Mouse (Mus musculus) embryonic facial prominence, embryonic 13.5 days (tissue): ENCODE results near the gene Nr1d1. TPM values are rescaled to one million over a fixed set of nuclear protein-coding genes. Genes with fewer than 3 reads are reported as not detected.

Experiments used
- ATAC-seq: fragments of 200-750 bp; cut with Nextera tagmentation; 2 replicates; pipeline ENCODE4 v1.8.0; 2017; ENCODE audit warnings: low read depth; ENCODE audit not compliant: insufficient number of reproducible peaks, insufficient read depth, low FRiP score, low TSS enrichment
- H3K27ac ChIP-seq: fragments of 300-500 bp; sonication (generic); 2 replicates; pipeline ENCODE4 v1.5.1; 2015; ENCODE audit warnings: moderate library complexity, mild to moderate bottlenecking, inconsistent platforms
- H3K27me3 ChIP-seq: fragments of 300-500 bp; sonication (generic); 2 replicates; pipeline ENCODE4 v1.6.1; 2015; ENCODE audit warnings: mild to moderate bottlenecking, inconsistent platforms
- H3K36me3 ChIP-seq: fragments of 300-500 bp; sonication (generic); 2 replicates; pipeline ENCODE4 v1.6.1; 2015; ENCODE audit warnings: mild to moderate bottlenecking, inconsistent platforms
- H3K4me1 ChIP-seq: fragments of 300-500 bp; sonication (generic); 2 replicates; pipeline ENCODE4 v1.6.1; 2015; ENCODE audit warnings: inconsistent platforms
- H3K4me2 ChIP-seq: fragments of 300-500 bp; sonication (generic); 2 replicates; pipeline ENCODE4 v1.6.1; 2015; ENCODE audit warnings: moderate library complexity, mild to moderate bottlenecking, inconsistent platforms
- H3K4me3 ChIP-seq: fragments of 300-500 bp; sonication (generic); 2 replicates; pipeline ENCODE4 v1.5.1; 2015; ENCODE audit warnings: mild to moderate bottlenecking, inconsistent platforms
- H3K9ac ChIP-seq: fragments of 300-500 bp; sonication (generic); 2 replicates; pipeline ENCODE4 v1.6.1; 2015; ENCODE audit warnings: mild to moderate bottlenecking, inconsistent platforms
- H3K9me3 ChIP-seq: fragments of 300-500 bp; sonication (generic); 2 replicates; pipeline ENCODE4 v1.6.1; 2016; ENCODE audit warnings: inconsistent platforms
- WGBS: fragments of 180-500 bp; shearing (Covaris S2); methylation state at CpG from one replicate; pipeline ENCODE4 v1.1.7; 2015; ENCODE audit warnings: mixed read lengths; 5-methylcytosine and 5-hydroxymethylcytosine counted together
- polyA plus RNA-seq: library from polyadenylated mRNA; unstranded; fragments of >200 nt; fragmentation: Nextera tagmentation; extraction: Ambion mirVana; gene quantifications from 2 replicates; pipeline ENCODE4 v1.2.1, GENCODE M21; 2015

The Nr1d1 gene
- polyA plus RNA-seq, 1 experiment from 2014 or later = 1.5 TPM

DNA sequence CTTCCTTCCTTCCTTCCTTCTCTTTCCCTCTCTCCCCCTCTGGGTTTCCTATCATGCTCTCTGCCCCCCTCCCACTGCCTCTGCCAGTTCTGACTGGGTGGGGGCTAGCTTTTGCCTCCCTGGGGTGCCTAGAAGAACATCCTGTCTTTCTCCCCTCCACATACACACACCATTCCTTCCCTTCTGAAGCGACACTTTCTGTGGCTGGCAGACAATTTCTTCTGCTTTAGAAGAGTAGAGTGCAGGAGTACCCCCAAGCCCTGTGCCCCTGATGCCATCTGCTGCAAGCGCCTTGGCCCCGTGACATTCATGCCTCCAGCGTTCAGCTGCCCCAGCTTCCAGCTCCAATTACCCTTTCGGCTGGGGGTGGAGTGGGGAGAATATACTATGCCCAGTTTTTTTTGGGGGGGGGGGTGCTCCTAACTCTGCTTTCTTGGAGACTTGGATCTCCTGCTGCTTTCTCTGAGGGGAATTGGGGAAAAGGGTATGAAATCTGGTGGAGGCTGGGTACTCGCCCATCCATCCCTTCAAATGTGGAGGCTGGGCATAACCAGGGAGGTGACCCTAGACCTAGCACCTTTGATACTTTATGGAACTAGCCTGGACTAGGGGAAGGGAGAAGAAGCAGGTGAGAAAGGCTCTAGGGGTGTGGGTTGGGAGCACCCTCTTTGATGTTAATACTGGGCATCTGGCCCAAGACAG, 27.2 kb downstream of the Nr1d1 start:
- WGBS = 19% methylated on average over 6 of the region's 6 CpGs
- no peaks in the 10 kb centered on the region for H3K27me3 ChIP-seq
- ATAC-seq = no peak
- no peaks in the 10 kb centered on the region for H3K9me3 ChIP-seq
- H3K4me2 ChIP-seq = peak overlapping the region; percentile 60
- H3K9ac ChIP-seq = peak overlapping the region; percentile 47
- peak overlapping the region; percentile 90 for H3K27ac ChIP-seq
- H3K36me3 ChIP-seq = no peaks in the 10 kb centered on the region
- H3K4me1 ChIP-seq = peaks cover 96% of the 10 kb centered on the region
- peak overlapping the region; percentile 17; the same call in 1 of the 2 replicates for H3K4me3 ChIP-seq

DNA sequence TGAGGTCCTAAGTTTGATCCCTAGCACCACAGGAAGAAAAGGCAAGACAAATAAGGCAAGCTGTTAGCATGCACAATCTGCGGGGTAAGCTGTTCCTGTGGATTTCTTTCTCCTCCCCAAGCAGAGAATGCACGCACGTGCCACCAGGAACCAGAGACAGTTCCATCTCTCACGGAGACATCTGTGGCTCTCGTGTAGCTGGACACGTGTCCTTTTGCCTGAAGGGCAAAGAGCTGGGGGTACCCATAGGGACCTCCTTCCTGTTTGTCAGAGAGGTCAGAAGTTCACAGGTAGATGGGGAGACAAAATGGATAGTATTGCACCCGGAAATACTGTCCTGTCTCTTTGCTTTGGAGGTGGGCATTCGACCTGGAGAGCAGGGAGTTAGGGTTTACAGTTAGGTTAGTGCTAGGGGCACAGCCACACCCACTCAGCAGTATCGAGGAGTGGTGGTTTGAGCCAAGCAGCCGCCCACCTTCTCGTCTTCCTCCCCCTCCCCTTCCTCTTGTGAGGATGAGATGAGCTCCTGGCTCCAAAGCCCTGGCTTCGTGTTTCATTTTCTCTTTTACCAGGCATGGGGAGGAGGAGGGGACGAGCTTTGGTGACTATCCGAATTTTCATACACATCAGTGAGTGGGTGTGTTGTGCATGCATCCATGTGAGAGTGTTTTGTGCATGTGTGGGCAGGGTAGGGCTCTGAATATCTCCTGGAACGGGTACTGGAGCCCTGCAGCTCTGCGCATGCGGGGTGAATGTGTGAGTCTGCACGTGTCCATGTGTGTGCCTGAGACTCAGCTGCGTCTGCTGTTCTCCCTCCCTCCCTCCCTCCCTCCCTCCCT, 28.1 kb downstream of the Nr1d1 start:
- Histone ChIP-seq H3K9me3 (no peaks in the 10 kb centered on the region), H3K27ac (peak overlapping the region; percentile 86), H3K36me3 (no peaks in the 10 kb centered on the region), H3K4me1 (peaks cover 94% of the 10 kb centered on the region), H3K27me3 (no peaks in the 10 kb centered on the region), H3K4me2 (peak overlapping the region; percentile 60), H3K4me3 (peak overlapping the region; percentile 30), H3K9ac (peak overlapping the region; percentile 58; the same call in 1 of the 2 replicates)
- ATAC-seq = 0 out of 2 replicates have a peak, but pooled peaks have one; percentile 39
- WGBS = 2% methylated on average over 19 of the region's 19 CpGs

DNA sequence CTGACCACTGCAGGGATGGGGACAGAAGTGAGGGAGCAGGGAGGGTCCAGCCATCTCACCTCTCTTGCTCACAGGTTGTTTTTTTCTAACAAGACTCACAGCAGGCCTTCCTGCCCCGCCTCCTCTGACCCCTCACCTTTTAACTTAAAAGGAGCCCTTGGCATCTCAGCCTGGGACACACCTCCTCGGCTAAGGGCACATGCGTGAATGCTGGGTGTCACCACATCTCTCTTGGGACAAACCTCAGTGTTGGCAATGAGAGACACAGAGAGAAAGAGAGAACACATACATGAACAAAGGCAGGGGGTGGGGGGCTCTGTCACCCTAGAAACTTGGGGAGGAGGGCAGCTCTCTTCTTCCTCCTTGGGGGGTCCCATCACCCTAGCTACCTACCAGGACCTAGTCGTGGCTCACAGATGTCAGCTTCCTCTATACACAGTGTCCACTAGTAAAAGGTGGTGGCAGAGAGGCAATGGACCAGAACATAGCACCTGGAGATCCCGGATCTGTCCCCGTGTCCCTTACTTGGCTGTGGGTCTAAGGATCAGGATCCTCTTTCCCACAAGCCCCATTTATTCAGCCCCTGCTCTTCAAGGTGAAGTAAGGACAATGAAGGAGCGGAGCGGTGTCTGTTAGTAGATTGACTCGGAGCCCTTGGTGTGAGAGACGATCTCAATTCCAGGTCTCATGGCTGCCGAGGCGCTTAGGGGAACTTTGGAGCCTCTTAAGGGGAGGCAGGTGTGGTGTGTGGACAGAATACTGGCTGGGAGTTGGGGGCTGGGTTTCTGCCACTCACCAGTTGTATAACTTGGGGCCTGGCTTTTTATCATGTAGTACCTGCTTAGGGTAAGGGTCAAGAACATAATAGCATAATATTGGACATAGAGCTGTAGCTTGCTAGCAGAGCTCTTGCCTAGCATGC, 28.9 kb downstream of the Nr1d1 start:
- no peak for ATAC-seq
- Histone ChIP-seq H3K9ac (no peak overlapping the region; the same call in 1 of the 2 replicates), H3K9me3 (no peaks in the 10 kb centered on the region), H3K36me3 (no peaks in the 10 kb centered on the region), H3K27me3 (no peaks in the 10 kb centered on the region), H3K4me1 (peaks cover 85% of the 10 kb centered on the region), H3K27ac (peak overlapping the region; percentile 86), H3K4me3 (peak overlapping the region; percentile 30; the same call in 1 of the 2 replicates), H3K4me2 (peak overlapping the region; percentile 60)
- WGBS = 49% methylated on average over 12 of the region's 12 CpGs

DNA sequence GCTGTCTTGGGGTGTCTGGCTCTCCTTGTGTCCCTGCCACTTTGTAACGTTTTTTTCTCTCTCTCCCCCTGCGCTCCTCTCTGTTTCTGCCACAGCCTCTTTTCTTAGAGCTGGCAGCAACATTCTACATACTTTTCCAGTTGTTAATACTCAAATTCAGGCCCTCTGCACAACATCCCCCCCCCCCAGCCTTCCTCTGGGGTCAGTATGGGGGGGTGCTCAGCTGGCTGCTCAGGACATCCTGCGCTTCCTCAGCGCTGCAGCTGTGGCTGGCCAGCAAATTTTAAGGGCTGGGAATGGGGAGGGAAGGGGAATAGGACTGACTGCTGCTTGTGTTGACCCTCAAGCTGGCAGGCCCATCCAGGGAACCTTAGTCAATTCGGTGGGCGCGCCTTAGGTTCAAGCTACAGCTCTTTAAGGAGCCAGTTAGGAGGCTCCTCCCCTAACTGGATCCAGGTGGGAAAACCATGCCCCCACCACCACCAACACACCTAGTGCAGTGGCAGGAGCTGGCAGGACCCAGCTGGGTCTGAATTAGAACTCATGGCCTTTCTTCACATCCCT, 30.6 kb downstream of the Nr1d1 start:
- ATAC-seq = no peak
- H3K36me3 ChIP-seq = no peaks in the 10 kb centered on the region
- peak overlapping the region; percentile 76 for H3K4me2 ChIP-seq
- no peaks in the 10 kb centered on the region for H3K9me3 ChIP-seq
- 31% methylated on average over 7 of the region's 7 CpGs for WGBS
- H3K27ac ChIP-seq = peak overlapping the region; percentile 91
- H3K4me3 ChIP-seq = peak overlapping the region; percentile 95
- H3K9ac ChIP-seq = peak overlapping the region; percentile 96
- H3K27me3 ChIP-seq = no peaks in the 10 kb centered on the region
- H3K4me1 ChIP-seq = peaks cover 84% of the 10 kb centered on the region

DNA sequence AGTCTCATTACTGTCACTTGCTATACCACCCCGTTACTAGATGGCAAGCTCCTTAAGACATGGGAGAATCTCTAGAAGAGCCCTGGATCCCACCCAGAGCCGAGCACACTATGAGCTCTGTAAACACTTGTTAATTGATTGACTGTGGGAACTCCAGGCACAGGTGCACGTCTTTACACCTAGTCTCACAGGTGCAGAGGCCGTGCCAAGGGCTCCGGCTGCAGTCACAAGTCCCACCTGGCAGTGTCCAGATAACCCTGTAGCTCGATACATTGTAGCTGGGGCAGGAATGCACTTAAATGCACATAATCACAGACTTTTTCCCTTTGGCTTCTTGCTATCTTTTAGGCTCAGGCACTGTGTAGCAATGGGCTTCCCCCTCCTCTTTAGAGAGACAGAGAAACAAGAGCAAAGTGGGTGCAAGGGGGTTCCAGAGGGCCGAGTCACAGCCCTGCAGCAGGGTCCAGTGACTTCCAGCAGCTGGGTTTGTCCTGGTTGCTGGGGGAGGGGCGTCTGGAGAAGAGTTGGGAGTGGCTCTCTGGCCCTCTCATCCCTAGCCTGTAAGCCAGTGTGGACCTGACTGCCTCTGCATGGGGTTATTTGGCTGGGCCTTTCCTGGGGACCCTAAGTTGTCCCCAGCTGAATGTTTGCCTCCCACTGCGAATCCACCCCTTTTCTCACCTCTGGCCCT, 31.3 kb downstream of the Nr1d1 start:
- H3K27ac ChIP-seq = peak overlapping the region; percentile 91
- H3K36me3 ChIP-seq = no peaks in the 10 kb centered on the region

DNA sequence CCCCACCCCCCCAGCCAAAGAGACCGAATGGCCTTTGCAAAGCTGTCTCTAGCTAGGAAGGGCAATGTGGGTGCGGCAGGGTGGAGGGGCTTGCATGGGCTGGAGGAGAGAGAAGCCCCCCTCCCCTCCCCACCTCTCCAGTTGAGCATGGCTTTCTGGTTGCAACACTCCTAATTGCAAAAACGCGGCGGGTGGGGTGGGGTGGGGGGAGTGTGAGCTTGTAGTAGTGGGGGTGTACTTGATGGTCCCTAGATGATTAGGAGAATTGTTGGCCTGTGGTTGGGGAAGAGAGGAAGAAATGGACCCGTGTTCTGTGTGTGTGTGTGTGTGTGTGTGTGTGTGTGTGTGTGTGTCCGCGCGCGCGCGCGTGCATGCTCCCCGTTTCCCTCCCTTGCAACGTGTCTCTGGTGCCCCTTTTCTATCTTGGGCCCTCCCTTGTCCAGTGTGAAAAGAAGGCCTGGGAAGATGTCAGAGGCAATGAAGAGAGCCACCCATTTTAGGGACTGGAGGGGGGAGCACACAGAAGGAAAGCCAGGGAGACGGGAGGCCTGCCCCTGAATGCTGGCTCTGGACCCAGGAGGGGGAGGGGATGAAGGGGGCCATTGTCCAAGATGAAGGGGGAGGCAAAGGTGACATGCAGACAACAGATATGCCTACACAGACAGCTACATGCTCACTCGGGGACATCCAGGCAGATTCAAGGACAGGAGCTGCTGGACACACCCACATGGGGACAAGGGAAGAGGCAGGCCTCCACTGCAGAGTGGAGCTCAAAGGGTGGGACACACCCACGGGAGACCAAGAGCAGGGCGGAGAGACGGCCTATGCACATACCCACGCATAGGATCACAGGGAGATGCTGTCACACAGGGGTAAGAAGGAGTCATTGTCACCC, 32.5 kb downstream of the Nr1d1 start:
- H3K9ac ChIP-seq = peak overlapping the region; percentile 96
- no peak for ATAC-seq
- 2% methylated on average over 21 of the region's 21 CpGs for WGBS

More for the DNA sequence above, 31.3 kb downstream of the Nr1d1 start:
- Histone ChIP-seq H3K9ac (peak overlapping the region; percentile 96), H3K4me3 (peak overlapping the region; percentile 95), H3K4me2 (peak overlapping the region; percentile 76), H3K4me1 (peaks cover 77% of the 10 kb centered on the region), H3K27me3 (no peaks in the 10 kb centered on the region), H3K9me3 (no peaks in the 10 kb centered on the region)
- ATAC-seq = no peak
- WGBS = 10% methylated on average over 9 of the region's 9 CpGs

DNA sequence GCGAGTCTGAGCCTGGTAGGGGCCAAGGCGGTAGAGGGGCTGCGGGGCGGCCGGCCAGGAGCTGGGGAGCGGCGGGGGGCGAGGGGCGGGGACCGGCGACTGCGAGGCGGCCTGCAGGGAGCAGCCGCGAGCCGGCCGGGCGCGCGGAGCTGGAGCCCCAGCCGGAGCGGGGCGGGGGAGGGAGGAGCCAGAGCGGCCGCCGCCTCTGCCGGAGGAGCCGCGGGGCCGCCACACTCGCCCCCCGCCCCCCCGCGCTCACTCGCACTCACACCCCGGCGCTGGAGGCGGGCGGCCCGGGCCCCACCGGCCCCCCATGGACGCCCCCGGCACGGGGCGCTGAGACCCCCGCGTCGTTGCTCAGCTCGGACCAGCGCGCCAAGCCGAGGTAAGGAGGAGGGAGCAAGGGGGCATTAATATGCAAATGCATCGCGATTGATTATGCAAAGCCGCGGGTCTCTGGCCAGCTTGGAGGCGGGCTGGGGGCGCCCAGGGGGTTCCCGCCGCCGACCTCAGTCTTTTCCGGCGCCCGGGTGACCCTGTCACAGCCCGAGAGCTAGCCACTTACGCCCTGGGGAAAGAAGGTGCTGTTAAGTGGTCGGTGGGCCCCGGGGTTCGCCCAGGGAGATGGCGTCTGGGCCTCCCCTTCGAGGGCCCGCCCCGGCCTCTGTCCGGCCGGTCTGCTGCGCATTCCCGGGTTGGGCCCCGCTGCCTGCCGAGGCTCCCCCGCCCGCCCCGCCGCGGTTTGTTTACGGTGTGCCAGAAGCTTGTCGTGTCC, 33.3 kb downstream of the Nr1d1 start:
- peak overlapping the region; percentile 96 for H3K9ac ChIP-seq
- peaks cover 59% of the 10 kb centered on the region for H3K4me1 ChIP-seq
- H3K36me3 ChIP-seq = no peaks in the 10 kb centered on the region
- peak overlapping the region; percentile 95 for H3K4me3 ChIP-seq
- H3K4me2 ChIP-seq = peak overlapping the region; percentile 76
- H3K27me3 ChIP-seq = no peaks in the 10 kb centered on the region
- no peaks in the 10 kb centered on the region for H3K9me3 ChIP-seq
- WGBS = 1% methylated on average over 59 of the region's 86 CpGs
- H3K27ac ChIP-seq = peak overlapping the region; percentile 91
- peak; percentile 71 for ATAC-seq

More for the DNA sequence above, 32.5 kb downstream of the Nr1d1 start:
- Histone ChIP-seq H3K36me3 (no peaks in the 10 kb centered on the region), H3K4me1 (peaks cover 65% of the 10 kb centered on the region), H3K4me2 (peak overlapping the region; percentile 76), H3K4me3 (peak overlapping the region; percentile 95), H3K9me3 (no peaks in the 10 kb centered on the region), H3K27ac (peak overlapping the region; percentile 91), H3K27me3 (no peaks in the 10 kb centered on the region)

DNA sequence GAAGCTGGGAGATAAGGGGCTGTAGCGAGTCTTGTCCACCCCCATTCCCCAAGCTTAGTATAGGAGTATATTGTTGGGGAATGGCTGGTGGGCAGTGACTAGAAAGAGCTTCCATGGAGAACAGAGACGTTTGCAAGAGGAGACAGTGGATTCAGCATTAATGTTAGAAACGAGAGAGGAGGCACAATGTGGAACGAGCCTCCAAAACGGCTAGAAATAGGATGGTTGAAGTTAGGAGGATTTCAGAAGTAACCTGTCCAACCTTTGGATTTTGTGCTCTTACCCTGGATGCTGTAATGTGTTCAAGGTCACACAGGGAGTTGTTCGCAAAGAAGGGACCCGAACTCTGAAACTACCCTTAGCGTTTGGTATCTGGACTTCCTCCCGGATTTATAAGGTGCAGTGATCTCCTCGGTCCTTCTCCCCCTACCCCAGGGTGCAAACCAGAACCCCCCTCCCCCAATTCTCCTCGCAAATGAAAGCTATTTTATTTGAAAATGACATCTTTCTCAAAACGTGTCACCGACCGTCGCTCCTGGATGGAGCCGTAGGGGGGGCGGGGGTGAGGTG, 34.0 kb downstream of the Nr1d1 start:
- H3K4me1 ChIP-seq = peaks cover 52% of the 10 kb centered on the region
- H3K27me3 ChIP-seq = no peaks in the 10 kb centered on the region
- peak overlapping the region; percentile 91 for H3K27ac ChIP-seq
- no peak for ATAC-seq
- H3K36me3 ChIP-seq = no peaks in the 10 kb centered on the region
- peak overlapping the region; percentile 95 for H3K4me3 ChIP-seq
- H3K4me2 ChIP-seq = peak overlapping the region; percentile 76
- H3K9me3 ChIP-seq = no peaks in the 10 kb centered on the region
- under 1% methylated on average over 17 of the region's 17 CpGs for WGBS
- H3K9ac ChIP-seq = peak overlapping the region; percentile 96
